Mouse (Mus musculus): ENCODE data around the gene Neurl1a.

DNA sequence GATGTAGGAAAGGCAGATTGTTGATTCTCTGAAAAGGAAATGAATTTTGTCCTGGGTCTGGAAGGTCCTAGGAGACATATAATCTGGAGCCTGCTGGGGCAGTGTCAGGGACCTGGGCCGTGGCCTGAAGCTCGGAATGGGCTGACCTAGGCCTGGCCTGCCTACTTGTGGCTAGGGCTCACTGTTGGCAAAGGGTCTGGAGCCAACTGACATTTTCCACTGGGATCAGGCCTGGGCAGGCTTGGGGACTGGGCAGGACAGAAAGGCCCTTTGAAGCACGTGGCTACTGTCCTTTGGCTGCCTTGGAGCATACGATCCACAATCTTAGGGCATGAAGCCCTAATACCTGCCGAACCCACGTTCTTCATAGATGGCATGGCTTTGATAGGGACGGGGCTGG, 51.5 kb downstream of the Neurl1a start:
- no peak for TF ChIP-seq FLI1 (IDR thresholded peaks at IDR 0.05; ENCODE audit: low read length)
- TF ChIP-seq GATA1 (IDR thresholded peaks at IDR 0.05; ENCODE audit: borderline replicate concordance, low read length), result no peak

Data from megakaryocyte, embryonic 14.5 days (primary cell).